Mouse (Mus musculus) right cerebral cortex, postnatal 14 days (tissue): ENCODE measurements around the gene Gm4214.
"Not testable (repeated sequence)": the region's sequence is repeated elsewhere in the genome, so short reads cannot be mapped to it uniquely, and the experiment has no call there.

ENCODE experiments used
- DNase-seq: peaks from one replicate; pipeline ENCODE4 v3.0.0; 2022

The Gm4214 gene

DNA sequence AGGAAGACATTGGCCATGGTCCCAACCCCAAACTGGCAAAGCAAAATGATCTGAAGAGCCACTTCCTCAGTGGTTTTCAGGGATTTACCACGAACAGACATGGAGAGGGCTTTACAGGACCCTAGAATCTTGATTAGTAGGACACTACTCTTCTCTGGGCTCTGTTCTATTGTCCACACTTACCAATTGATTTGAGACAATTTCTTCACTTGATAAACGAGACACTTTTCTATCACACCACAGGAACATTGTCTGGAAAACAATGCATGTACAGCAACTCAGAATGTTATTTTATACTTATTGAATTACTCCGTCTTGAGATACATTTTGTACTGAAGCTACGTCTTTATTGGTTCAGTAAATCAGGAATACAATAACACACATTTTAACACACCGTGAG is at the start of gene Gm4214:
Gene Gm4214 (minus strand): TSS at position 101 of the 400 bp plus-strand sequence.
- DNase-seq = not testable (repeated sequence)

- not testable (repeated sequence) for DNase-seq
These were observed 35.4 kb upstream of the Gm4214 start, which contains the start of gene Gm4216 for GRCm38 (mm10) chr7:23019823-23020222. Gm4216 (minus strand) TSS chr7:23019923.
